Mouse (Mus musculus): ENCODE data around the gene Klf12. TPM values are rescaled to one million over a fixed set of nuclear protein-coding genes. Genes with fewer than 3 reads are reported as not detected.

The Klf12 gene
- polyA plus RNA-seq, 1 experiment: 11.1 TPM

GRCm38 (mm10) chr14:100286586-100287241, 2.2 kb upstream of the Klf12 start:
- TF ChIP-seq CTCF (IDR thresholded peaks at IDR 0.05; ENCODE audit: insufficient read depth, low read length) (no peak), POLR2A (IDR thresholded peaks at IDR 0.05; ENCODE audit: borderline replicate concordance, extremely low read depth, low read depth, low read length) (no peak)
- H3K4me3 ChIP-seq (replicated peaks; ENCODE audit: extremely low read depth, low read depth, low read length): peak overlapping the region; percentile 83
- no peak for DNase-seq
- peaks cover 3% of the 10 kb centered on the region; the same call in 1 of the 2 replicates for H3K4me1 ChIP-seq (ENCODE audit: control insufficient read depth, insufficient read depth, low read length)
- WGBS: 11% methylated on average over 19 of the region's 19 CpGs

GRCm38 (mm10) chr14:100285656-100286585, 1.4 kb upstream of the Klf12 start:
- Histone ChIP-seq H3K4me1 (ENCODE audit: control insufficient read depth, insufficient read depth, low read length) (peaks cover 3% of the 10 kb centered on the region; the same call in 1 of the 2 replicates), H3K4me3 (replicated peaks; ENCODE audit: extremely low read depth, low read depth, low read length) (peak overlapping the region; percentile 83)
- peak; percentile 75 for DNase-seq
- 1% methylated on average over 60 of the region's 60 CpGs for WGBS
- TF ChIP-seq POLR2A (IDR thresholded peaks at IDR 0.05; ENCODE audit: borderline replicate concordance, extremely low read depth, low read depth, low read length): no peak
- no peak for TF ChIP-seq CTCF (IDR thresholded peaks at IDR 0.05; ENCODE audit: insufficient read depth, low read length)

GRCm38 (mm10) chr14:100284861-100285655, 579 bp upstream of the Klf12 start:
- TF ChIP-seq CTCF (IDR thresholded peaks at IDR 0.05; ENCODE audit: insufficient read depth, low read length) (no peak), POLR2A (IDR thresholded peaks at IDR 0.05; ENCODE audit: borderline replicate concordance, extremely low read depth, low read depth, low read length) (0 out of 2 replicates have a peak, but pooled peaks have one; percentile 3)
- 1% methylated on average over 42 of the region's 48 CpGs for WGBS
- peak; percentile 54 for DNase-seq
- Histone ChIP-seq H3K4me3 (replicated peaks; ENCODE audit: extremely low read depth, low read depth, low read length) (peak overlapping the region; percentile 83), H3K4me1 (ENCODE audit: control insufficient read depth, insufficient read depth, low read length) (peaks cover 3% of the 10 kb centered on the region; the same call in 1 of the 2 replicates)

GRCm38 (mm10) chr14:100283411-100284118, 914 bp downstream of the Klf12 start:
- TF ChIP-seq CTCF (IDR thresholded peaks at IDR 0.05; ENCODE audit: insufficient read depth, low read length) (no peak), POLR2A (IDR thresholded peaks at IDR 0.05; ENCODE audit: borderline replicate concordance, extremely low read depth, low read depth, low read length) (no peak)
- Histone ChIP-seq H3K4me1 (ENCODE audit: control insufficient read depth, insufficient read depth, low read length) (peaks cover 3% of the 10 kb centered on the region; the same call in 1 of the 2 replicates), H3K4me3 (replicated peaks; ENCODE audit: extremely low read depth, low read depth, low read length) (peak overlapping the region; percentile 83)
- WGBS: 2% methylated on average over 27 of the region's 27 CpGs
- peak; percentile 36 for DNase-seq

- 11% methylated on average over 7 of the region's 7 CpGs for WGBS
- no peak for DNase-seq
- H3K4me1 ChIP-seq (ENCODE audit: control insufficient read depth, insufficient read depth, low read length): peaks cover 3% of the 10 kb centered on the region; the same call in 1 of the 2 replicates
- no peak overlapping the region for H3K4me3 ChIP-seq (replicated peaks; ENCODE audit: extremely low read depth, low read depth, low read length)
- no peak for TF ChIP-seq CTCF (IDR thresholded peaks at IDR 0.05; ENCODE audit: insufficient read depth, low read length)
- TF ChIP-seq POLR2A (IDR thresholded peaks at IDR 0.05; ENCODE audit: borderline replicate concordance, extremely low read depth, low read depth, low read length): no peak
Observed at GRCm38 (mm10) chr14:100282651-100283050, 1.8 kb downstream of the Klf12 start.

GRCm38 (mm10) chr14:100281734-100282133, 2.7 kb downstream of the Klf12 start:
- WGBS: 38% methylated on average over 3 of the region's 3 CpGs
- Histone ChIP-seq H3K4me1 (ENCODE audit: control insufficient read depth, insufficient read depth, low read length) (peaks cover 3% of the 10 kb centered on the region; the same call in 1 of the 2 replicates), H3K4me3 (replicated peaks; ENCODE audit: extremely low read depth, low read depth, low read length) (no peak overlapping the region)
- DNase-seq: no peak
- no peak for TF ChIP-seq CTCF (IDR thresholded peaks at IDR 0.05; ENCODE audit: insufficient read depth, low read length)
- no peak for TF ChIP-seq POLR2A (IDR thresholded peaks at IDR 0.05; ENCODE audit: borderline replicate concordance, extremely low read depth, low read depth, low read length)

GRCm38 (mm10) chr14:100274179-100274578, 10.3 kb downstream of the Klf12 start:
- no peak for TF ChIP-seq POLR2A (IDR thresholded peaks at IDR 0.05; ENCODE audit: borderline replicate concordance, extremely low read depth, low read depth, low read length)
- TF ChIP-seq CTCF (IDR thresholded peaks at IDR 0.05; ENCODE audit: insufficient read depth, low read length): no peak
- H3K4me1 ChIP-seq (ENCODE audit: control insufficient read depth, insufficient read depth, low read length): no peaks in the 10 kb centered on the region
- H3K4me3 ChIP-seq (replicated peaks; ENCODE audit: extremely low read depth, low read depth, low read length): no peak overlapping the region
- WGBS: 60% methylated on average over 2 of the region's 2 CpGs
- no peak for DNase-seq

- Histone ChIP-seq H3K4me1 (ENCODE audit: control insufficient read depth, insufficient read depth, low read length) (no peaks in the 10 kb centered on the region; the same call in 1 of the 2 replicates), H3K4me3 (replicated peaks; ENCODE audit: extremely low read depth, low read depth, low read length) (no peak overlapping the region)
- DNase-seq: no peak
- TF ChIP-seq POLR2A (IDR thresholded peaks at IDR 0.05; ENCODE audit: borderline replicate concordance, extremely low read depth, low read depth, low read length) (peak; percentile 11; the same call in 1 of the 2 replicates), CTCF (IDR thresholded peaks at IDR 0.05; ENCODE audit: insufficient read depth, low read length) (no peak)
- WGBS: 35% methylated on average over 4 of the region's 4 CpGs
Observed at GRCm38 (mm10) chr14:100260531-100260930, 23.9 kb downstream of the Klf12 start.
